Mouse (Mus musculus) MEL-GATA-1-ER (cell line): ENCODE results near the gene Unc79.

Experiments
- DNase-seq: peaks from one replicate; pipeline ENCODE4 v3.0.0-alpha.2; 2012; ENCODE audit warnings: low read depth; ENCODE audit errors: extremely low read depth

Unc79 gene

DNA sequence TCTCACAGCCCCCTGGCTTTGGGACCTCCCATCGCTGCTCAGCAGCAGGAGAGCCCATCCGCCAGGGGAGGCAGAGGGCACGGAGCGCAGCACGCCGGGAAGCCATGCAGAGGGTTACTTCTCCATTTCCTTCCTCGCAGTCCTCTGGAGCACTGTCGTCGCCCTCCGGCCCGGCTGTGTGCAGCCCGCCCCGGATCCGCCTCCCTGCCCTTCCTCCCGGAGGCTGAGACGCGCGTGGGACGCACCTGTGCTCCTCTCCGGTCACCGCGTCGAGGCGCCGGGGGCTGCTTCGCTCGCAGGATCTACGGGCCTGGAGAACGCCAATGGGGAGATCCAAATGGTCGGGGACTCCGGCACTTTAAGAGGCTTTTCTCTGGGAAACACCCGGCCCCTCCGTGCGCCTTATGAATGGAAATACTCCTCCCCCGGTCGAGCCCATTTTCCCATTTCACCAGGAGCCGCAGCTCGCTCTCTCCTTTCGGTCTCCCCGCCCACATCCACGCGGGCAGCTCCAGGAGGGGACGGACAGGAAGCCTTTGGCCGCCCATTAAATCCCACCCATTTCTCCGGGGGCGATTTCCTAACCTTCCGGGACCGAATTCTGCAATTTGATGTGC is at the start of gene Unc79:
Gene Unc79, plus strand, starts transcription at position 82 of the 617 bp plus-strand sequence.
- no peak for DNase-seq

DNA sequence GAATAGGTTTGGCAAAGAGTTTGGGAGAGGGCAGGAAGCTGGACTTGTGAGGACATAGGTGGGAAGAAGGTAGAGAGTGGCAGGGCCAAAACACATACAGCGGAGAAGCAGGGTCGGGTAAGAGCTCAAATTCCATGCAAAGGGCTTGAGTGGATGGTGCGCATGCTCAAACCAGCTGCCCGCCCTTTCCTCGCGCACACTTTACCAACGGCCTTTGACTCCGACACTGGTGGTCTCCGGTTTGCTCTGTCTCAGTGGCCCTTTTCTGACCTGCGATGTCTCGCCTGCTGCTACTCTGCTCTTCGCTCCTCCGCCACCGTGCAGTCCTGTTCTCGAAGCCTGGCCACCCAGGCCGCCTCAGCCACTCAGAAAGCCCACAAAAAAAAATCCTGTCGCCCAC is 49.6 kb upstream of the Unc79 start, which contains the start of gene Cox8c:
Gene Cox8c, plus strand, starts transcription at position 226 of the 400 bp plus-strand sequence.
- DNase-seq: no peak

DNA sequence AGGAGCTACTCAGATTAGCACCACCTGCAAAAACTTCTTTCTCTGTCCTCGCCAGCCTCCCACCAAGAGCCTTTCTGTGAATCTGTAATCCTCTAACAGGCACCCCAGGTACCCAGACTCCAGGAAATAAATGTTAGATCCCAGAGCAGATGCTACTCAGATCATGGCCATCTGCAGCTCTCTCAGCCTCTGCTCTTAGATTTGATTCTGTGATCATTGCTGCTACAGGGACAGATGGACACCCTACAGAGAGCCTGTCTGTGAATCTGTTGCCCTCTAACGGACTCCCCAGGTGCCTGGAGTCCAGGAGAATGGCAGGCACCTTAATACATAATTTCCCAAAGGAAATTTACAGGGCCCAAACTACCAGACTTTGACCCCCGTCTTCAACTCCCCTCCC is 40.5 kb upstream of the Unc79 start:
- no peak for DNase-seq

DNA sequence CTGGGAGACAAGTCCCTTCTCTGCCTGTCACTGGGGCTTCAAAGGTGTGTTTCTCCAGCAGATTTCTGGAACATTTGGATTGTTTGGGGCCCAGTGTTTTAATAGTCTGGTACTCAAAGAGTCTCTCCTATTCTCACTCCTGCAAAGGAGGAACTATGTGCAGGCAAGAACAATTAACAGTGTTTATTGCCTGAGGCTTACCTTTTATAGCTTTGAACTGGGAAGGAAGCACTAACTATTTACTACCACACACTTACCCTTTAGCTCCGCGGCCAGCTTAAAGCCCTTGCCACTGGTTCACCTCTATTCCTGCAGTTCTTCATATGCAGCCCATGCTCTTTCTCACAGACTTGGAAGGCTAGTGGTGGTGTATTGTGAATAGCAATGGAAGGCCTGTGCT is 32.6 kb upstream of the Unc79 start:
- DNase-seq: no peak

DNA sequence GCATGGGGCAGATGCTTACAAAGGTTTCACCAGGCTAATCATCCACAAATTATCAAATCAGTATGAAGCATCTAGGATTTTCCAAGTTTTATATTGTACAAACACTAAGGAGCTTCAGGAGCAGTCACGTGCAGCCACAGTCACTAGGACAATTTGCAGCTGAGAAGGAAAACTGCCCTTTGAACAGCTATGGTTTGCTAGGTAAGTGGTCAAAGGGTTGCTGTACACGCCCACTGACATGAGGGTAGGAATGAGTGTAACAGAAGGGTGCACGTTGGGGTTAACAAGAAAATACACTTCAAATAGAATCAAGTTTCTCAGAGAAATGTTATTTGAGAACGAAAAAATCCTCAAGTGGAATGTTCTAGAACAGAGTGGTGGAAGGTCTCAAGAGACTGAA is 18.9 kb upstream of the Unc79 start:
- DNase-seq: no peak

DNA sequence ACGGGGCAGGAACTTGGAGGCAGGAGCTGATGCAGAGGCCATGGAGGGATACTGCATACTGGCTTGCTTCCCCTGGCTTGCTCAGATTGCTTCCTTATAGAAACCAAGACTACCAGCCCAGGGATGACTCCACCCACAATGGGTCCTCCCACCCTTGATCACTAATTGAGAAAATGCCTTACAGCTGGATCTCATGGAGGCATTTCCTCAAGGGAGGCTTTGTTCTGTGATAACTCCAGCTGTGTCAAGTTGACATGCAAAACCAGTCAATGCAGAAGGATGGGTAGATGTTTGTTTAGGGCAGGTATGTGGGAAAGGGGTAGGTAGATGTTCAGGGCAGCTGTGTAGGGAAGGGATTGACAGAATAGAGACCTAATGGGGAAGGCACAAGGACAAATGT is 18.3 kb upstream of the Unc79 start:
- DNase-seq: no peak

DNA sequence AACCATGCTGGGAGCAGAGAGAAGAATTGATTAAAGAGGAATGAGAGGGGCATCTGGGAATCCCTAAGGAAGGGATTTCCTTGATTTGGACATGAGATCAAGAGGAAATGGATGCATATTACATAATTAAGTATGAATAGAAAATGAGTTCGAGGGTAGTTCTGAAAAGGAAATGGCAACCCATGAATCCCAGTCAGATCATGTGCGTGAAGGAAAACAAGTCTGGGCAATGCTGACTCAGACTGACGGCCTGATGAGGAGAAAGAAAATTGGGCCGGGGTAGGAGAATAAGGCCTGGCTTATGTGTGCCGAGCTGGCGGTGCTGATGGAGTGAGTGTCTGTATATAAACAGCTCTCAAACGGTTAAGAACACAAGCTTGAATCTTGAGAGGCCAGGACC is 17.9 kb upstream of the Unc79 start:
- DNase-seq: no peak

DNA sequence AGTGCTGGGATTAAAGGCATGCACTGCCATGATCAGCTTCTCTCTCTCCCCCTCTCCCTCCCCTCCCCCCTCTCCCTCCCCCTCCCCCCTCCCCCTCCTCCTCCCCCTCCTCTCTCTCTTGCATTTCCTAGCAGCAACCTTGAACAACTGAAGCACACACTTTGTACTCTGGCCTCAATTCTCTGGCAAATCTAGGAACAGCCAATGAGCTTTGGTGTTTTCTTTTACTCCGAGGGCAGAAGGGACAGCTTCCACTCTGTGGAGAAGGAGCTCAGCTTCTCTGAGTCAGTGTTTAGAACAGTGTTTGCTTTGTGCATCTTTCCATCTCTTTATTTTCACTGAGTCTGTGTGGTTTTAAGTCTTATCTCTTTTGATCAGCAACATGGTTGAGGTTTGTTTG is 12.8 kb upstream of the Unc79 start:
- DNase-seq: no peak

DNA sequence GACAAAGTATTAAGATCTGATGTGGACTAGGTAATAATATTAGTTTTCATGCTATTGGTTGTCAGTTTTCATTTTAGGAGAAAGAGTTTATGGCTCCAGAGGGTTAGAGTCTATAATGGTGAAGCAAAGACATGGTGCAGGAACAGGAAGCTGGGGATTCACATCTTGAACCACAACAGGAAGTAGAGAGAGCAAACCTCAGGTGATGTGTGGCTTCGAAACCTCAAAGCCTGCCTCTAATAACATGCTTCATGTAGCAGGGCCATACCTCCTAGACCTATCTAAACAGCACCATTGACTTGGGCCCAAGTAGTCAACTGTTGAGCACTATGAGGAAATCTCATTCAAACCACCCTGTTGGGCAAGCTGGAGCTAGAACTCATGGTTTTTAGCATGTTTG is 3.1 kb upstream of the Unc79 start:
- DNase-seq: no peak

DNA sequence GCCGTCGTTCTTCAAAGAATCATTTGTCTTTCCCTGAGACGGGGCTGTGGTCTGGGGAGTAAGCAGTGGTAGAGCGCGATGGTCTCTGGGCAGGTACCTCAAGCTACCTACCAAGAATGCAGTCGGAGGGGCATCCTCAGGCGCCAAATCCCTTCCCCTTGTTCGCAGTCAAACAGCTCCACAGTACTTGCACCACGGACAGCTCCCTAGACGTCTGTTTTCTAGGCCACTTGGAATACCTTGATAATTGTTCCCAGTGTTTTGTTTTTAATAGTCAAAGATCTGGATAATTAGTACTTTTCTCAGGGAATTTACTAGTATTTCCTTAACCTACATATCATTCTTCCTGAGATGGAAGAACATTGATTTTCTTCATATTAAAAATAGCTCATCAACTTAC is 833 bp upstream of the Unc79 start:
- no peak for DNase-seq

DNA sequence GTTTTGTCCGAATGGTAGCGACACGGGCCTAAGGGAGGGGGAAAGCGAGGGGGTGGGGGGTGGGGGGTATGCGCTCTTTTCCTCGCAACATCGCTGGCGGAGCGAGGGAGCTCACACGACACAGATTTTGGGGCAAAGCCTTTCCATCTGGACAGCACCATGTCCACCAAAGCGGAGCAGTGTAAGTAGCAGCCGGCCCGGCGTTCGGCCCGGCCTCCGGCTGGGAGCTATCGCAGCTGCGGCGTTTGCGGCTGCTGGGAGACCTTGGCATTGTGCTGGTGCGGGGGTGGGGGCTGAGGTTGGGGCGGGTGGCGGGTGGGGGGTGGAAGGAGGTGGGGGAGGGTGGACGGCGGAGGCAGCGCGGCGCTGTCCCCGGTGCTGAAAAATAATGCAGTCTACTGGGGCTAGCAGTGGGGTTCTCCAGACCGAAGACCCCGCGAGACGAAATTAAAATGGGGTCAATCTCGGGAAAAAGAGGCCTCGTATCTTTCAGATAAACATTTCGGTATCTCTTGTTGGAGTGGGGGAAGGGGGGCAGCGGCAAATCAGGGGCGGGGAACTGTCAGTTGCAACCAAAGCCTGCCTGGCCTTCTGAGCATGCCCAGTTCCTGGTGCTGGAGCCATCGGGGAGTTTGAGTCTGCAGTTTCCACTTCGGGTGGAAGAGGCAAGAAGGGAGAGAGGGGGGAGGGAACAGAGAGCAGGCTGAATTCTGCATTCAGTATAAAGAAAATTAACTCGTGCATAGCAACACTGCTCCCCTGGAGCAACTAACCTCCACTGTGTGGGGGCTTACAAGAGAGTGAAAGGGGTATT is 943 bp downstream of the Unc79 start:
- no peak for DNase-seq

DNA sequence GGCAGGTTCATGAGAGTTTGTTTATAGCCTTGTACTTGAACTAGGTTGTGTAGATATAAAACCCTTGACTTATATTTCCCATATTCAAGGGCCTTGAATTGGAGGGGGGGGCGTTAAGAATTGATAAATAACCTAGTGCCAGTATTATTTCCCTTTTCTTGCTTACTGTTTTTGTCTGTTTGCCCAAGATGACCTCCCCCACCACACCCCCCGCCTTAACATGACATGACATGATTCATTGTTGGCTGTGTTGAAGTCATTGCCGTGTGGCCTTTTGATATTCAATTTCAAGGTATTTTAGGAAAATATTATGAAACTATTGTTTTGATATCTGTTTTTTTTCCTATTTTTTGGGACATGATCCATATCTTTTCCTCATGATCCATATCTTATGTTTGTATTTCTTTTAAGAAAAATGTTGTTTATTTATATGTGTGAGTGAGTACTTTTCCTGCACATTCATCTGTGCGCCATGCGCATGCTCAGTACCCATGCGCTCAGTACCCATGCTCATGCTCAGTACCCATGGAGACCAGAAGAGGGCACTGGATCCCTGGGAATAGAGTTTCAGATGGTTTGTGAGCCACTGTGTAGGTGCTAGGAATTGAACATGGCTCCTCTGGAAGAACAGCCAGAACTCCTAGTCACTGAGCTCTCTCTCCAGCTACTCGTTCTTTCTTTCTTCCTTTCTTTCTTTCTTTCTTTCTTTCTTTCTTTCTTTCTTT is 11.6 kb downstream of the Unc79 start:
- DNase-seq: no peak

DNA sequence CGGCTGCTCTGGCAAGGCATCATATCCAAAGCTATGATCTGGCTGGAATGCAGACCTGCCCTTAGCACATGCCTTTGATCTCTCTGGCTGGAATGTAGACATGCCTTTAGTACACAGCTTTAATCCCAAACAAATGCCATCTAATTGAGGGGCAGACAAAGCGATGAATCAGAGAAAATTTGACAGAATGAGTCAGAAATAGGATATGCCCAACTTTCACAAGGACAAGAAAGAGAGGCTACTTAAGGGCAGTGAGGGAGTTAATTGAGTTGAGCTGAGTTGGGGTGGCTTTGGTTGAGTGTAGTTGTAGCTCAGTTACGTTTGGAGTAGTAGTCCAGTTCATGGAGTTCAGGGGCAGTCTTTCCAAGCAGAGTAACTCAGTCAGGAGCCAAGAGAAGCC is 12.4 kb downstream of the Unc79 start:
- DNase-seq: no peak

DNA sequence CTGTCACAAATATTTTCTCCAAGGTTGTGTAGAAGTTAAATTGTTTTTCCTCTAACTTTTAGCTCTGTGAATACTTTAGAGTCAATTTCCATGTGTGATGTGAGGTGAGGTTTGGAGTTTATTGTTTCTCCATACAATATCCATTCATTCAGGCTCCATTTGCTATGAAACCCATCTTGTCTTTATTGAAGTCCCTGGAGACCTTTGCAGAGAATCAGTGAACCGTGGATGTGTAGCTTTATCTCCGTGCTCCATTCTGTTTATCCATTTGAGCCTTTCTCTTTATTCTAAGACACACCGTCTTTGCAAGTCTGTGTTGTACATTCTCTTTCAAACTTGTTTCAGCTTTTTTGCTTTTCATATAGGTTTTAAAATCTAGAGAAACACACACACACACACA is 15.8 kb downstream of the Unc79 start:
- no peak for DNase-seq

DNA sequence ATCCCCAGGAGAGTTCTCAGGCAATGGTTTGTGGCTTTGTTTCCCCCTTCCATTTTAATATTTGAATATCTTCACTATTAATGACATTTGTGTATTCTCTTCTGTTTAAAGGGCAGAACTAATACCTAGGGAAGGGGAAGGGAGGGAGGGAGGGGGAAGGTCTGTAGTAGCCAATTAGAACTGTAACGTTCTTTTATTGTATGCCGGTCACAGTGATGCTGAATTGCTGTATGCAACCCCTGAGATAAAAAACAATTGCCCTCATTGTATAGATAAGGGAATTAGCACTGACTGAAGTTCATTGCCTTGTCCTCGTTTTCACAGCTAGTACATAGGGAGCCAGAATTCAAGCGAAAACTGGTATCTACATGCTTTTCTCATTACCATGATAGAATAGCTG is 31.9 kb downstream of the Unc79 start:
- no peak for DNase-seq

DNA sequence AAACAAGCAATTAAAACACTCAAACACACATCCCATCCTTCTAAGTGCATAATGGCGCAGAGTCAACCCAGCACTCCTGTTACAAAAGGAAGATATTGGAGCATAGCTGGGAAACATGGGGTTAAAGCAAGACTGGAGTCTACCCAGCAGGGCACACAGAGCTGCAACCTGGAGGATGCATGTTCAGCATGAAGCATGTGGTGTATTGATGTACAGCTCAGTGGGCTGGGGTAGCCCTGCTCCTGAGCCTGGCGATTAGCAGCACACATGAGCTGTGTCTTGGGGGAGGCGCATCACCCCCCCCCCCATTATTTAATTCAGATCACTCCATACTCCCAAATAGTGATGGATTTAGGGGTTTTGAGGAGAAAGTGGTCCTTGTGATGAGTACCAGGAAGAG is 32.9 kb downstream of the Unc79 start:
- DNase-seq: no peak

DNA sequence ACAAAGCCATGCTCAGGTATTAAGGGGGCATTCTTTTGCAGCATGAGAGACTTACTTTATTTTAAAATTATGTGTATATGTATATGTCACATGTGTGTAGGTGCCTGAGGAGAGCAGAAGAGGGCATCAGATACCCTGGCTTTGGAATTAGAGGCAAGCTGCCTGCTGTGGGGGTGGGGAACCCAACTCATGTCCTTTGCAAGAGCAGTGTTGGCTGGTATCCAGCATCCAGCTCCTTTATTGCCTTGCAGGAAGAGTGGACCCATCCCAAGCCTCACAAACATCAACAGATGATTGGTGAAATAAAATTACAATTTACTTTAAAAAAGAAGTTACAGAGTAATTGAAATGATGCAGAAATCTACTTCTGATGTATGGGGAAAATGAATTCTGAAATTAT is 36.7 kb downstream of the Unc79 start:
- no peak for DNase-seq

DNA sequence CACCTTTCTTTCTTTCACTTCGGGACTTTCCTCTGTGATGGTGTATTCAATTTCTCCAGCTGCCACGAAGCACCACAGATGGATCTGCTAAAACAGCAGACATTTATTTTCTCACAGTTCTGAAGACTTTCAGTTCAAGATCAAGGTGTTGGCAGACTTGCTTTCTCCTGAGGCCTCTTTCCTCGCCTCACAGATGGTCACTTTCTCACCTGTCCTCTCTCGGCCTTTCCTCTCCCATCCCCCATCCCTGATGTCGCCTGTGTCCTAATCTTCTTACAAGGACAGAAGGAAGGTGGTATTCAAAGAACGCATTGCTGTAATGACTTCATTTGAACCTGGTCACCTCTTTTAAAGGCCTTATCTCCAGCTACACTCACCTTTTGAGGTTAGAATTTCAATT is 39.1 kb downstream of the Unc79 start:
- no peak for DNase-seq

DNA sequence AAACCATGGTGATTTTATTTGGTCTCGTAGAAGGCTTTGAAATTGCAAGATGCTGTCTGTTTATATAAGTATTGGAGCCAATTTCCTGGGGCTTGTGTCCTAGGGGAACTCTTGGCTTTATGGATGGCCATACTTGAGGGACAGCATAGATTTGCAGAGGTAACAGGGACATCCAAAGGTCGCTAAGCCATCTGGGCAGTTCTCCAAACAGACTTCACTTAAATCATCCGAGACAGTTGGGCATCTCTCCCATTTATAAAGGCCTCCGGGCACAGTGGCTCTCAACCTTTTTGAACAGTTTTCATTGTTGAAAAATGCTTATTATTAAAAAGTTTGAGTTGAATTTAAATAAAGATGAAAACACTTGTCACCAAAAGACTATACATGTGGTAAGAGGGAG is 59.8 kb downstream of the Unc79 start:
- no peak for DNase-seq

DNA sequence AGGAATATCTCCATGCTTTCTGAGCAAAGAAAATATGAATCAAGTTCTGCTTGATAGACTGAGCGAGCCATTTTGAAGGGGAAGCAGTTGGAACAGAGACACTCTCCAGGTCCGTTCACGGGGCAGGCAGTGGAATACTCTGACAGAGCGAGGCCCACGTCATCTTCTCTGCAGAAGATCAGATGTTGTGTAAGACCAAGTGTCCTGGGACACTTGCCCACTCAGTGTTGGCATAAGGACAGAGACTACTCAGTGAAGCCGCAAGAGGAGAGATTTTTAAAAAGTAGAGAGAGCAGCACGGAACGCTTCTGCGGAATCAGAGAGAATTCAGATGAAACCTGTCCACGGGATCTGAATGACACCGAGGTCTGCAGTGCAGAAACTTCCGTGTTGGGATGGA is 69.5 kb downstream of the Unc79 start:
- no peak for DNase-seq

DNA sequence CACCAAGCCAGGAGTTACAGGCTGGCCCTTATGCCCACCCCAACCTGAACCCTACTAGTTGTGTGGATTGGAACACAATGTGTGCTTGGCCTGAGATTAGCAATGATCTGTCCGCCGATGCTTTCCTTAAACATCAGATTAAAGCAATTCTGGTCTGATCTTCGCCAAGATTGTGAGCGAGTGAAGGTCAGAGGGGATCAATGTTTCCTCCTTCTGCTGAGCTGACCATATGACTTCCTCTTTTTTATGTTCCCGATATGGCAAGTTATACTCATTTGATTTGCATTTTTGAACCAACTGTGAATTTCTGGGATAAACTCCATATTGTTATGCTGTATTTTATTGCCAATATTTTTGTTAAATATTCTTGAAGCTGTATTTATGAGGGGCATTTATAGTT is 88.0 kb downstream of the Unc79 start:
- DNase-seq: no peak

DNA sequence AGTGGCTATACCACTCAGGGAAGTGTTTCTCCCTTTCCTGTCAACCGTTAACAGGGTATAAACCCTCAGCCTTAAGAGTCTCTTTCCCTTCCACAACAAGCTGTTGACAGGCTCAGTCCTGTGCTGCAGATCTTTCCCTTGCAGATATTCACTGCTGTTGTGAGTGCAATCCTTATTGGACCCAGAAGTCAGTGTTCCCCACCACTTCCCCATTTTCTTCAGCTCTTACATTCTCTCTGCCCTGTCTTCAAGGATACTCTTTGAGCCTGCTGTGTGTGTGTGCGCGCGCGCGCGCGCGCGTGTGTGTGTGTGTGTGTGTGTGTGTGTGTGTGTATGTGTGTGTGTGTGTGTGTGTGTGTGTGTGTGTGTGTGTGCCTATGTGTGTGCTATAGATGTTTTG is 90.7 kb downstream of the Unc79 start:
- DNase-seq: peak; percentile 22

DNA sequence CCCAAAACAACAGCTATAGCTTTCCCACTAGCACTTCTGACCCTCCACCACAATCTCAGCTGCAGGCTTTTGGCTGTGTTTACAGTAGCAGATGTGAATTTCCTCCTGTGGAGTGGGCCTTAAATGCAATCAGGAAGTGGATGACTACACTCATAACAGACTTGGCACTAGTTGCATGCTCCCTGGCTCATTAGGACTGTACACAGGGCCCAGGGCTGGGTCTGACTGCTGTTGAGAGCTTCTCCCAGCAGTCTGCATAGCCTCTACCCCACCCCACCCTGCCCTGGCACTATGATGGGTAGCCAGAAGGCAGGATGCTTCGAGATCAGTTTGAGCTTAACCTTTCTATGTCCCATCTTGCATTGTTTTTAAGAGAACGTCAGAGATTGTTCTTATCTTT is 91.5 kb downstream of the Unc79 start:
- DNase-seq: no peak
